Mouse (Mus musculus) midbrain, embryonic 15.5 days (tissue): Measurements from ENCODE around the gene Manba. TPM values are rescaled to one million over a fixed set of nuclear protein-coding genes. Genes with fewer than 3 reads are reported as not detected.
"Not testable (repeated sequence)": the region's sequence is repeated elsewhere in the genome, so short reads cannot be mapped to it uniquely, and the experiment has no call there.

ENCODE experiments used
- ATAC-seq: fragments of 200-750 bp; cut with Nextera tagmentation; replicated peaks from 2 replicates; pipeline ENCODE4 v1.8.0; 2017; ENCODE audit warnings: moderate TSS enrichment
- H3K27ac ChIP-seq: fragments of 300-500 bp; sonication (generic); 2 replicates; pipeline ENCODE4 v1.5.1; 2015; ENCODE audit warnings: mild to moderate bottlenecking, inconsistent platforms
- H3K27me3 ChIP-seq: fragments of 300-500 bp; sonication (generic); replicated peaks from 2 replicates; pipeline ENCODE4 v1.6.1; 2015; ENCODE audit warnings: inconsistent platforms
- H3K36me3 ChIP-seq: fragments of 300-500 bp; sonication (generic); replicated peaks from 2 replicates; pipeline ENCODE4 v1.6.1; 2015; ENCODE audit warnings: inconsistent platforms
- H3K4me1 ChIP-seq: fragments of 300-500 bp; sonication (generic); 2 replicates; pipeline ENCODE4 v1.6.1; 2015; ENCODE audit warnings: inconsistent platforms
- H3K4me2 ChIP-seq: fragments of 300-500 bp; sonication (generic); 2 replicates; pipeline ENCODE4 v1.6.1; 2015; ENCODE audit warnings: inconsistent platforms, mild to moderate bottlenecking, moderate library complexity
- H3K4me3 ChIP-seq: fragments of 300-500 bp; sonication (generic); 2 replicates; pipeline ENCODE4 v1.5.1; 2015; ENCODE audit warnings: mild to moderate bottlenecking, inconsistent platforms
- H3K9ac ChIP-seq: fragments of 300-500 bp; sonication (generic); 2 replicates; pipeline ENCODE4 v1.6.1; 2015; ENCODE audit warnings: mild to moderate bottlenecking, inconsistent platforms
- H3K9me3 ChIP-seq: fragments of 300-500 bp; sonication (generic); 2 replicates; pipeline ENCODE4 v1.6.1; 2016; ENCODE audit warnings: inconsistent platforms
- WGBS: fragments of 180-500 bp; shearing (Covaris S2); methylation state at CpG from one replicate; pipeline ENCODE4 v1.1.7; 2015; ENCODE audit warnings: mixed read lengths; 5-methylcytosine and 5-hydroxymethylcytosine counted together
- polyA plus RNA-seq: library from polyadenylated mRNA; unstranded; fragments of >200 nt; fragmentation: Nextera tagmentation; extraction: Ambion mirVana; gene quantifications from 2 replicates; pipeline ENCODE4 v1.2.1, GENCODE M21; 2015

Manba gene
- polyA plus RNA-seq, 1 experiment from 2014 or later, result 8.5 TPM

GRCm38 (mm10) chr3:135513800-135514425 lies 28.5 kb downstream of the Manba start:
- 80% methylated on average over 14 of the region's 14 CpGs for WGBS
- Histone ChIP-seq H3K27me3 (no peaks in the 10 kb centered on the region), H3K9me3 (no peaks in the 10 kb centered on the region), H3K9ac (no peak overlapping the region), H3K27ac (peak overlapping the region; percentile 61), H3K36me3 (no peaks in the 10 kb centered on the region), H3K4me1 (peaks cover 7% of the 10 kb centered on the region), H3K4me3 (no peak overlapping the region), H3K4me2 (peak overlapping the region; percentile 33)
- 0 out of 2 replicates have a peak, but pooled peaks have one; percentile 30 for ATAC-seq

DNA sequence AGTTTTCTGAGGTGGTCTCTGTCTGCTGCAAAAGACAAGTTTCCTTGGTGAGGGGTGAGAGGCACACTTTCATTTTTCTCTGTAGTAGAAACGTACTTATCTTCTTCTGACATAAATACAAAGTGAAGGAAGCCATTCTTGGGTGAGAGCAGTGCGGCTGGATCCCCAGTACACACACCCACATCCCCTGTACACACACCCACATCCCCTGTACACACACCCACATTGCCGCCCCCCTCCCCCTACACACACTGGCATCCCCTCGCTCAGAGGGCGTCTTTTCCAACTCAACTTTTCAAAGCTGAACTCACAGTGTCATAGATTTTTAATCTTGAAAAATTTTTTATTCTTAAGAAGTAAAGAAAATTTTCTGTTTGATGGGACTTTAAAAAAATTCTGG lies 29.8 kb downstream of the Manba start:
- H3K4me3 ChIP-seq, result no peak overlapping the region
- no peak overlapping the region for H3K27ac ChIP-seq
- 91% methylated on average over 5 of the region's 5 CpGs for WGBS
- H3K9ac ChIP-seq, result no peak overlapping the region
- no peak overlapping the region for H3K4me2 ChIP-seq
- H3K27me3 ChIP-seq, result no peaks in the 10 kb centered on the region
- H3K36me3 ChIP-seq, result no peaks in the 10 kb centered on the region
- H3K4me1 ChIP-seq, result peaks cover 7% of the 10 kb centered on the region
- no peaks in the 10 kb centered on the region for H3K9me3 ChIP-seq
- ATAC-seq, result no peak

DNA sequence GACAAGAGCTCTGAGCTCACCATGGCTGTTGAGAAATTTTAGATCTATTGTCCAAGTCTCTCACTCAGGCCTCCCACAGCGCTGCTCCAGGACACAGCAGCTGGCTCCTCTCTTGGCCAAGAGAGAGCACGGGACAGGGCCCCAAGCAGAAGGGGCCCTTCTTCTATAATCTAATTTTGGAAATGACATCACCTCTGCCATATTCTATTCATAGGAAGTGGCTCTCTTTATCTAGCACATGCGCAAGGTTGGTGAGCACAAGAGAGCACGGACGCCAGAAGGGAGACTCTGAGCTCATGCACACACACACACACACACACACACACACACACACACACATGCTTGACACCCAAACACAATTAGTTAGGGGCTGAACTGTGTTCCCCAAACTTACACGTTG lies 31.5 kb downstream of the Manba start:
- no peaks in the 10 kb centered on the region for H3K9me3 ChIP-seq
- H3K36me3 ChIP-seq, result no peaks in the 10 kb centered on the region
- no peak overlapping the region for H3K4me3 ChIP-seq
- H3K27me3 ChIP-seq, result no peaks in the 10 kb centered on the region
- no peak overlapping the region for H3K4me2 ChIP-seq
- no peak overlapping the region for H3K27ac ChIP-seq
- H3K9ac ChIP-seq, result no peak overlapping the region
- ATAC-seq, result no peak
- 62% methylated on average over 6 of the region's 6 CpGs for WGBS
- H3K4me1 ChIP-seq, result peaks cover 7% of the 10 kb centered on the region

DNA sequence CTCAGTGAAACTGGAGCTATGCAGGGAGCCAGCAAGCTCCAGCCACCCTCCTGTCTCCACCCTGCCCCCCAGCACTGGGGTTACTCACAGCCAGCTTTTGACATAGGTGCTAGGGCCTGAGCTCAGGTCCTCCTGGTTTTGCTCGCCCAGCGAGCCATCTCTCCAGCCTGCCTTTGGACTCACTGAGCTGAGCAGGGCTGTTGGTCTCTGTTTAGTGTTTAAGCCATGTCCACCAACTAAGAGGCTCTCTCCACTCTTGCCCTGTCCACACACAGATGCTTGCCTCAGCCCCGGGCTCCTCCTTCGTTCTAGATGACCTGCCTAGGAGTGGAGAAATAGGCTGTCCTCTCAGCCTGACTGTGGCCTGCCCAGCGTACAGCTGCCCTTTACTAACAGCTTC lies 33.5 kb downstream of the Manba start:
- no peaks in the 10 kb centered on the region for H3K36me3 ChIP-seq
- no peak overlapping the region for H3K9ac ChIP-seq
- H3K27ac ChIP-seq, result no peak overlapping the region
- no peaks in the 10 kb centered on the region for H3K27me3 ChIP-seq
- H3K9me3 ChIP-seq, result no peaks in the 10 kb centered on the region
- ATAC-seq, result no peak
- H3K4me1 ChIP-seq, result peaks cover under 1% of the 10 kb centered on the region
- 86% methylated on average over 5 of the region's 5 CpGs for WGBS
- H3K4me3 ChIP-seq, result no peak overlapping the region
- no peak overlapping the region for H3K4me2 ChIP-seq

- 79% methylated on average over 6 of the region's 6 CpGs for WGBS
- Histone ChIP-seq H3K36me3 (no peaks in the 10 kb centered on the region), H3K4me3 (no peak overlapping the region), H3K27me3 (no peaks in the 10 kb centered on the region), H3K4me1 (no peaks in the 10 kb centered on the region), H3K9me3 (no peaks in the 10 kb centered on the region), H3K4me2 (no peak overlapping the region), H3K9ac (no peak overlapping the region), H3K27ac (no peak overlapping the region)
- ATAC-seq, result no peak
Observed at GRCm38 (mm10) chr3:135519584-135519983, 34.2 kb downstream of the Manba start.

GRCm38 (mm10) chr3:135521963-135522362 lies 36.6 kb downstream of the Manba start:
- 69% methylated on average over 4 of the region's 4 CpGs for WGBS

DNA sequence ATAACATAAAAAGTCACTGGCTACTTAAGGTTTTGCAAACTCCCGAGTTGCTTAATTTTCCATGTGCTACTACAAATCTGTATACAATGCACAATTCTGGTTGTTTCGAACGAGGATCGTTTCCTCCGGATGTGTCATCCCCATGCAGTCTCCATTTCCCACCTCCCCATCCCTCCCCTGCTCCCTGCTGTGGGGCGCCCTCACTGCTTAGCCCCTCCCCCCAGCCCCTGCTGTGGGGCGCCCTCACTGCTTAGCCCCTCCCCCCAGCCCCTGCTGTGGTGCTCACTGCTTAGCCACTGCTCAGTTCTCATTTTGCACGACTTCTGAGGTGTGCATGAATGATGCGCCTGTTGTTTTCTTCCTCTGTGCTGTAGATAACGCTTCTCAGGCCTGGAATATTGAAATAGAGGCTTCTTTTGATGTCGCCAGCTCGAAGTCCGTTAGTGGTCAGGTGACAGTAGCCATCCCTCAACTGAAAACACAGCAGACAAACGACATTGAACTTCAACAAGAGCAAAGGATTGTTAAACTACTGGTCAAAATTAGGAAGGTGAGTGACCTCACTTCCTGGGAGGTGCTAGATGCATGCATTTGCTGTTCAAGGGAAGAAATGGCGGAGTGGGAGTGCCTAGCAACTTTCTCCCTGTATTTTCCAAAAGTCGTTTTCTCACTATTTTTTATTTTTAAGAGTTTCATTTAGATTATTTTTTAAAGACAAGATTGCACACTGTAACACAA lies 37.4 kb downstream of the Manba start:
- H3K27me3 ChIP-seq, result no peaks in the 10 kb centered on the region
- 65% methylated on average over 16 of the region's 16 CpGs for WGBS
- H3K27ac ChIP-seq, result no peak overlapping the region
- ATAC-seq, result no peak
- H3K9ac ChIP-seq, result no peak overlapping the region
- H3K4me3 ChIP-seq, result no peak overlapping the region
- no peaks in the 10 kb centered on the region for H3K9me3 ChIP-seq
- no peak overlapping the region for H3K4me2 ChIP-seq
- H3K4me1 ChIP-seq, result no peaks in the 10 kb centered on the region
- no peaks in the 10 kb centered on the region for H3K36me3 ChIP-seq

More at GRCm38 (mm10) chr3:135521963-135522362, 36.6 kb downstream of the Manba start:
- H3K36me3 ChIP-seq, result no peaks in the 10 kb centered on the region
- ATAC-seq, result 0 out of 2 replicates have a peak, but pooled peaks have one; percentile 3
- no peaks in the 10 kb centered on the region for H3K4me1 ChIP-seq
- no peak overlapping the region for H3K4me2 ChIP-seq
- no peak overlapping the region for H3K27ac ChIP-seq
- no peak overlapping the region for H3K9ac ChIP-seq
- no peaks in the 10 kb centered on the region for H3K27me3 ChIP-seq
- H3K9me3 ChIP-seq, result no peaks in the 10 kb centered on the region
- H3K4me3 ChIP-seq, result no peak overlapping the region

- not testable (repeated sequence) for H3K4me2 ChIP-seq, H3K4me3 ChIP-seq, H3K27me3 ChIP-seq, H3K4me1 ChIP-seq, H3K27ac ChIP-seq, H3K36me3 ChIP-seq, H3K9ac ChIP-seq, H3K9me3 ChIP-seq, ATAC-seq
- WGBS, result 19% methylated on average over 2 of the region's 2 CpGs
Observed at GRCm38 (mm10) chr3:135524900-135525299, 39.5 kb downstream of the Manba start.

- no peak overlapping the region for H3K4me3 ChIP-seq
- H3K27ac ChIP-seq, result peak overlapping the region; percentile 17; the same call in 1 of the 2 replicates
- WGBS, result 65% methylated on average over 7 of the region's 7 CpGs
- H3K4me2 ChIP-seq, result no peak overlapping the region
- no peaks in the 10 kb centered on the region for H3K4me1 ChIP-seq
- H3K36me3 ChIP-seq, result no peaks in the 10 kb centered on the region
- H3K9me3 ChIP-seq, result no peaks in the 10 kb centered on the region
- H3K9ac ChIP-seq, result no peak overlapping the region
- ATAC-seq, result 0 out of 2 replicates have a peak, but pooled peaks have one; percentile 58
- H3K27me3 ChIP-seq, result no peaks in the 10 kb centered on the region
Observed at GRCm38 (mm10) chr3:135529670-135530069, 44.3 kb downstream of the Manba start.

- Histone ChIP-seq H3K4me3 (no peak overlapping the region), H3K36me3 (no peaks in the 10 kb centered on the region), H3K4me2 (no peak overlapping the region), H3K27me3 (no peaks in the 10 kb centered on the region), H3K4me1 (no peaks in the 10 kb centered on the region), H3K9me3 (no peaks in the 10 kb centered on the region), H3K27ac (no peak overlapping the region), H3K9ac (no peak overlapping the region)
- ATAC-seq, result no peak
- whole genome bisulfite sequencing, result 64% methylated on average over 2 of the region's 2 CpGs
Observed at GRCm38 (mm10) chr3:135531762-135532161, 46.4 kb downstream of the Manba start.

- Histone ChIP-seq H3K27me3 (no peaks in the 10 kb centered on the region), H3K9me3 (no peaks in the 10 kb centered on the region), H3K4me3 (no peak overlapping the region), H3K9ac (no peak overlapping the region), H3K4me1 (no peaks in the 10 kb centered on the region), H3K27ac (no peak overlapping the region), H3K36me3 (no peaks in the 10 kb centered on the region), H3K4me2 (no peak overlapping the region)
- ATAC-seq, result no peak
- 81% methylated on average over 4 of the region's 5 CpGs for WGBS
Observed at GRCm38 (mm10) chr3:135534103-135534502, 48.7 kb downstream of the Manba start.

GRCm38 (mm10) chr3:135546212-135546923 lies 61.0 kb downstream of the Manba start:
- H3K4me3 ChIP-seq, result no peak overlapping the region
- H3K9ac ChIP-seq, result no peak overlapping the region
- H3K27me3 ChIP-seq, result no peaks in the 10 kb centered on the region
- no peaks in the 10 kb centered on the region for H3K4me1 ChIP-seq
- no peak overlapping the region for H3K4me2 ChIP-seq
- ATAC-seq, result no peak
- H3K9me3 ChIP-seq, result no peaks in the 10 kb centered on the region
- H3K27ac ChIP-seq, result no peak overlapping the region
- 61% methylated on average over 13 of the region's 13 CpGs for WGBS
- no peaks in the 10 kb centered on the region for H3K36me3 ChIP-seq
